Mouse (Mus musculus) hindbrain, embryonic 11.5 days (tissue): Measurements from ENCODE around the gene Zfp658. TPM values are rescaled to one million over a fixed set of nuclear protein-coding genes. Genes with fewer than 3 reads are reported as not detected.

Experiments
- ATAC-seq: fragments of 200-750 bp; cut with Nextera tagmentation; 2 replicates; pipeline ENCODE4 v1.8.0; 2017; ENCODE audit warnings: mild to moderate bottlenecking, moderate TSS enrichment, moderate library complexity; ENCODE audit not compliant: low FRiP score
- DNase-seq: peaks from one replicate; pipeline ENCODE4 v3.0.0-alpha.2; 2015; ENCODE audit warnings: low spot score
- H3K27ac ChIP-seq: fragments of 300-500 bp; sonication (generic); 2 replicates; pipeline ENCODE4 v1.5.1; 2014; ENCODE audit warnings: mild to moderate bottlenecking, low read depth, low read length
- H3K27me3 ChIP-seq: fragments of 300-500 bp; sonication (generic); 2 replicates; pipeline ENCODE4 v1.6.1; 2014; ENCODE audit warnings: mild to moderate bottlenecking, low read length, moderate library complexity, mixed read lengths; ENCODE audit not compliant: control insufficient read depth, insufficient read depth
- H3K36me3 ChIP-seq: fragments of 300-500 bp; sonication (generic); 2 replicates; pipeline ENCODE4 v1.6.1; 2014; ENCODE audit warnings: mild to moderate bottlenecking, low read length, moderate library complexity, mixed read lengths; ENCODE audit not compliant: control insufficient read depth, insufficient read depth
- H3K4me1 ChIP-seq: fragments of 300-500 bp; sonication (generic); replicated peaks from 2 replicates; pipeline ENCODE4 v1.6.1; 2014; ENCODE audit warnings: low read length, mixed read lengths; ENCODE audit not compliant: control insufficient read depth, insufficient read depth
- H3K4me2 ChIP-seq: fragments of 300-500 bp; sonication (generic); replicated peaks from 2 replicates; pipeline ENCODE4 v1.6.1; 2014; ENCODE audit warnings: mild to moderate bottlenecking, low read depth, low read length
- H3K4me3 ChIP-seq: fragments of 300-500 bp; sonication (generic); 2 replicates; pipeline ENCODE4 v1.5.1; 2014; ENCODE audit warnings: low read depth, low read length
- H3K9ac ChIP-seq: fragments of 300-500 bp; sonication (generic); 2 replicates; pipeline ENCODE4 v1.6.1; 2014; ENCODE audit warnings: low read depth, low read length
- H3K9me3 ChIP-seq: fragments of 300-500 bp; sonication (generic); 2 replicates; pipeline ENCODE4 v1.6.1; 2016; ENCODE audit warnings: low read length; ENCODE audit not compliant: control insufficient read depth
- WGBS: fragments of 180-500 bp; shearing (Covaris S2); extraction: QIAGEN DNeasy Blood & Tissue Kit; methylation state at CpG from one replicate; pipeline ENCODE4 v1.1.7; 2014; 5-methylcytosine and 5-hydroxymethylcytosine counted together
- polyA plus RNA-seq: library from polyadenylated mRNA; unstranded; fragments of >200 nt; fragmentation: Nextera tagmentation; extraction: Ambion mirVana; gene quantifications from 2 replicates; pipeline ENCODE4 v1.2.1, GENCODE M21; 2014

Zfp658 gene
- polyA plus RNA-seq, 1 experiment from 2014 or later = 7.7 TPM

- Histone ChIP-seq H3K4me2 (peak overlapping the region; percentile 58), H3K9ac (peak overlapping the region; percentile 76), H3K4me3 (peak overlapping the region; percentile 75), H3K27me3 (no peaks in the 10 kb centered on the region), H3K36me3 (no peaks in the 10 kb centered on the region), H3K4me1 (peaks cover 4% of the 10 kb centered on the region), H3K9me3 (no peaks in the 10 kb centered on the region), H3K27ac (peak overlapping the region; percentile 87)
- ATAC-seq = peak; percentile 60
- under 1% methylated on average over 10 of the region's 10 CpGs for WGBS
- peak; percentile 60 for DNase-seq
These were observed 605 bp downstream of the Zfp658 start for GRCm38 (mm10) chr7:43562651-43563070.

GRCm38 (mm10) chr7:43563300-43563699 lies 1.2 kb downstream of the Zfp658 start:
- H3K4me1 ChIP-seq = peaks cover 4% of the 10 kb centered on the region
- no peaks in the 10 kb centered on the region for H3K9me3 ChIP-seq
- DNase-seq = no peak
- H3K9ac ChIP-seq = peak overlapping the region; percentile 76
- peak overlapping the region; percentile 58 for H3K4me2 ChIP-seq
- H3K27ac ChIP-seq = no peak overlapping the region
- WGBS = 69% methylated on average over 6 of the region's 6 CpGs
- peak overlapping the region; percentile 75 for H3K4me3 ChIP-seq
- ATAC-seq = no peak
- H3K27me3 ChIP-seq = no peaks in the 10 kb centered on the region
- H3K36me3 ChIP-seq = no peaks in the 10 kb centered on the region

GRCm38 (mm10) chr7:43571216-43571615 lies 9.2 kb downstream of the Zfp658 start:
- no peaks in the 10 kb centered on the region for H3K9me3 ChIP-seq
- H3K27ac ChIP-seq = no peak overlapping the region
- H3K4me2 ChIP-seq = no peak overlapping the region
- no peaks in the 10 kb centered on the region for H3K4me1 ChIP-seq
- peaks cover 7% of the 10 kb centered on the region; the same call in 1 of the 2 replicates for H3K36me3 ChIP-seq
- DNase-seq = no peak
- no peaks in the 10 kb centered on the region for H3K27me3 ChIP-seq
- 88% methylated on average over 2 of the region's 2 CpGs for WGBS
- H3K9ac ChIP-seq = no peak overlapping the region
- H3K4me3 ChIP-seq = no peak overlapping the region
- ATAC-seq = no peak

- H3K36me3 ChIP-seq = 0 out of 2 replicates have a peak, but pooled peaks cover 2% of the 10 kb centered on the region
- WGBS = under 1% methylated on average over 37 of the region's 37 CpGs
- DNase-seq = peak; percentile 93
- H3K27me3 ChIP-seq = no peaks in the 10 kb centered on the region
- peak; percentile 95 for ATAC-seq
- H3K4me2 ChIP-seq = peak within 1 kb of the TSS; percentile 64
- peak within 1 kb of the TSS; percentile 68 for H3K9ac ChIP-seq
- H3K27ac ChIP-seq = peak within 1 kb of the TSS; percentile 83
- H3K4me1 ChIP-seq = peaks cover 4% of the 10 kb centered on the region; the same call in 1 of the 2 replicates
- peak within 1 kb of the TSS; percentile 64 for H3K4me3 ChIP-seq
- no peaks in the 10 kb centered on the region for H3K9me3 ChIP-seq
These were observed 17.6 kb downstream of the Zfp658 start, which contains the start of gene Zfp719 for GRCm38 (mm10) chr7:43579440-43580171. Gene Zfp719, plus strand, starts transcription at chr7:43579610.

- no peak overlapping the region; the same call in 1 of the 2 replicates for H3K27ac ChIP-seq
- ATAC-seq = no peak
- H3K9ac ChIP-seq = peak overlapping the region; percentile 68
- H3K36me3 ChIP-seq = 0 out of 2 replicates have a peak, but pooled peaks cover 3% of the 10 kb centered on the region
- H3K4me2 ChIP-seq = peak overlapping the region; percentile 64
- peaks cover 4% of the 10 kb centered on the region; the same call in 1 of the 2 replicates for H3K4me1 ChIP-seq
- H3K9me3 ChIP-seq = no peaks in the 10 kb centered on the region
- WGBS = 78% methylated on average over 5 of the region's 5 CpGs
- H3K4me3 ChIP-seq = peak overlapping the region; percentile 64
- no peak for DNase-seq
- H3K27me3 ChIP-seq = no peaks in the 10 kb centered on the region
These were observed 18.5 kb downstream of the Zfp658 start for GRCm38 (mm10) chr7:43580526-43580925.

GRCm38 (mm10) chr7:43584790-43585189 lies 22.7 kb downstream of the Zfp658 start:
- Histone ChIP-seq H3K4me2 (no peak overlapping the region), H3K36me3 (peaks cover 11% of the 10 kb centered on the region), H3K9ac (no peak overlapping the region), H3K4me1 (peaks cover 4% of the 10 kb centered on the region; the same call in 1 of the 2 replicates), H3K27ac (no peak overlapping the region), H3K9me3 (no peaks in the 10 kb centered on the region), H3K4me3 (no peak overlapping the region), H3K27me3 (no peaks in the 10 kb centered on the region)
- 92% methylated on average over 5 of the region's 5 CpGs for WGBS
- DNase-seq (no peak), ATAC-seq (no peak)

GRCm38 (mm10) chr7:43601884-43602283 lies 39.8 kb downstream of the Zfp658 start:
- no peaks in the 10 kb centered on the region for H3K9me3 ChIP-seq
- no peaks in the 10 kb centered on the region for H3K4me1 ChIP-seq
- no peak overlapping the region for H3K4me2 ChIP-seq
- no peak overlapping the region for H3K9ac ChIP-seq
- 48% methylated on average over 5 of the region's 5 CpGs for WGBS
- DNase-seq = no peak
- no peak for ATAC-seq
- H3K4me3 ChIP-seq = no peak overlapping the region
- H3K27ac ChIP-seq = no peak overlapping the region
- no peaks in the 10 kb centered on the region for H3K27me3 ChIP-seq
- H3K36me3 ChIP-seq = no peaks in the 10 kb centered on the region

- Histone ChIP-seq H3K27ac (no peak within 1 kb of the TSS), H3K4me3 (peak within 1 kb of the TSS; percentile 39), H3K4me1 (no peaks in the 10 kb centered on the region), H3K27me3 (no peaks in the 10 kb centered on the region), H3K4me2 (peak within 1 kb of the TSS; percentile 88), H3K36me3 (no peaks in the 10 kb centered on the region), H3K9ac (peak within 1 kb of the TSS; percentile 45), H3K9me3 (no peaks in the 10 kb centered on the region)
- DNase-seq (peak; percentile 81), ATAC-seq (peak; percentile 88)
- 15% methylated on average over 41 of the region's 41 CpGs for WGBS
These were observed 45.1 kb downstream of the Zfp658 start, which contains the start of gene Zfp819 for GRCm38 (mm10) chr7:43606896-43607742. Gene Zfp819, plus strand, starts transcription at chr7:43607169.
